Mouse (Mus musculus) NIH3T3 (cell line): ENCODE results near the gene N4bp2.

Experiments
- DNase-seq: peaks from one replicate; pipeline ENCODE4 v3.0.0-alpha.2; 2012; ENCODE audit warnings: low read depth

N4bp2 gene

DNA sequence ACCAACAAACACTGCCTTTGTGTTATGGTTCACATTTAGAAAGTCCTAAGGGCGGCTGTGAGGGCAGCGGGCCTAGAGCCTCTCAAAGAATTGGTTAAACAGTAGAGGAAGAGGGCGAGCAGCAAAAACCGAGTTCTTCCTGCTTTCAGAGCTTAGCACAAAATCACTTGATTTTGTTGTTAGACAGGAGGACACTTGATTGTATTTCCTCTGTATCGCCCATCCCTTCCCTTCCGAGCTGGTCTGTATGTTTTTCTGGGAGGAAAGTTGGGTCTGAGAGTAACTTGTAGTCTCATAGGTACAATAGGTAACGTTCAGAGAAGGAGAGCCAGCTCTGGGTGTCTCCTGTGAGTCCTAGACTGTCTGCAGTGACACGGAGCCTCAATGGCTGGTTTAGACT, 63.8 kb downstream of the N4bp2 start:
- no peak for DNase-seq

DNA sequence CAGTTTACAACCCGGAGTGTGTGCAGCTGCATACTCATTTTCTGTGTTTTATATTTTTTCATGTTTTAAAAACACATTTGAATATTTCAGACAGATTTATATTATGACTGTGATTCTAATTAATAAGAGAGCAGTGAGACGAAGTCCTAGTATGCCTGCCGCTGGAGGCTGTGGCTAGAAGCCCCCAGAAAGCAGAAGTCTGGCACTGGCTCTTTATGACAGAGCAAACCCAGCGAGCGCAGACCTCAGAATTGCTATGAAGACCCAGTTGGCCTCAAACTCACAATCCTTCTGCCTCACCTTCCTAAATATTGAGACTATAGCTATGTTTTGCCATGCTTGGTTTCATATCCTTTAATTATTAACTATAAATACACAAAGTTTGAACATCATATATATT, 64.9 kb downstream of the N4bp2 start:
- no peak for DNase-seq

- no peak for DNase-seq
Observed at GRCm38 (mm10) chr5:65829059-65829458, 65.7 kb downstream of the N4bp2 start.

DNA sequence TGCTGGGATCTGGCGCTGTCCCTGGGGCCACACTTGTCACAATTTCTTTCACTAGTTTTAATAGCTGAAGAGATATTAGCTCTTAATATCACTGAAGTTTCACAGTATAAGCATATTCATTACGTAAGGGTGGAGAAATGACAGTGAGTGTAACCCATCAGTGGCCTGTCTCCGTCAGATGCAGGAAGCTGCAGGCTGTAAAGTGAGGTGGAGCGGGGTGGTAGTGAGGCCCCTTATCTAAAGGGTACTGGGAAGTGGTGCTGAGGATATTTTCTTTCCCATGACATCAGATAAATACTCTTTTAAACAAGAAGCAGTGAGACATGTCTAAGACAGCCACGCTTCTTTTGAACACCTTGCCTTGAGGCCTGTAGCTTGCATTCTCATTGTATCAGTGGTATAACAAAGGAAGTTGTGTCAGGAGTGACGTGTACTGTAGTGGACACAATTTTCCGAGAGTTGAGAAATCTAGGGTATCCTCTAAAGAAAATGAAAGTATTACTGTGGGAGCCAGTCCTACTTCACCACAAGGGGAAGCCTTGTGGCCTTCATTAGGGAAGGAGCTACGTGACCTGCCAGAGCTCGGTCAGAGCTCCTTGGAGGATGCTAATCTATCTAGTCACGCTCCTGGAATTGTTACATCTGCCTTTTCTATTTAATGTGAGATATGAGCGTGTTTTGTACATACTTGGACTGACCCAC, 68.7 kb downstream of the N4bp2 start:
- DNase-seq: no peak

DNA sequence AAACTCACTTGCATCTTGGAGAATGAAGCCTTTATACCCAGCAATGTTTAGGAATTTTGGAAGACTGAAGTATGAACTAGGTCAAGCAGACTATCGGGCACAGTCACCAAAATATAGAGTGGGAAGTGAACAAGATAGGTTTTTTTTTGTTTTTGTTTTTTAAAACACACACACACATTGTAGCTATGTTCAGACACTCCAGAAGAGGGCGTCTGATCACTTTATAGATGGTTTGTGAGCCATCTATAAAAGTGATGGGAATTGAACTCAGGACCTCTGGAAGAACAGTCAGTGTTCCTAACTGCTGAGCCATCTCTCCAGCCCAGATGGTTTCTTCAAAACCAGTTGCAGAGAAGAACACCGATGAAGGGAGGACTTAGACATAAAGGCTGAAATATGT, 69.8 kb downstream of the N4bp2 start:
- DNase-seq: no peak

DNA sequence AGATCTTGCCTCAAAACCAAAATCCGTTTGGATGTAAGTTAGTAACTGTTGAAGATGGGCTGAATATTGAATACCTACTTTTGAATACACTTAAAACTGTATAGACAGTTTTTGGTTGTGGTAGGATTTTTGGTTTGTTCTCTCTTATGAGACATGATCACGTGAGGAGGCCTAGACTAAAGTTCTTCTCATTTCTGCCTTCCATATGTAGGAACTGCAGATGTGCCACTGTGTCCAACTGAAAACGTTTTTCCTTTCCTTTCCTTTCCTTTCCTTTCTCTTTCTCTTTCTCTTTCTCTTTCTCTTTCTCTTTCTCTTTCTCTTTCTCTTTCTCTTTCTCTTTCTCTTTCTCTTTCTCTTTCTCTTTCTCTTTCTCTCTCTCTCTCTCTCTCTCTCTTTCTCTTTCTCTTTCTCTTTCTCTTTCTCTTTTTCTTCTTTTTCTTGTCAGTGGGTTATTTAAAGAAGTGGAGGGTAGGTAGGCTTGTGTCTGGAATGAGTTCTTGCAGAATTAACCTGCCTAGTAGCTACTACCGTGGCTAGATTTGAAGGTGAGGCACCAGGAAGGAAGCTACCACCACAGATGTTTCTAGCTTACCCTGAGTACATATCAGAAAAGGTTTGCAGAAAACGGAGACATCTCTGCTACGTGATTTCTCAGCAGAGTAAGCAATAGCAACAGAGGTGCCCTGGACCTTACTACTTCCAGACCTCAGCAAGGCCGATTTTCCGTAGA, 70.6 kb downstream of the N4bp2 start:
- DNase-seq: no peak

- DNase-seq: peak; percentile 39
Observed at GRCm38 (mm10) chr5:65838053-65838452, 74.7 kb downstream of the N4bp2 start.

- no peak for DNase-seq
Observed at GRCm38 (mm10) chr5:65842947-65843346, 79.6 kb downstream of the N4bp2 start.

GRCm38 (mm10) chr5:65846534-65846933, 83.2 kb downstream of the N4bp2 start:
- DNase-seq: no peak

DNA sequence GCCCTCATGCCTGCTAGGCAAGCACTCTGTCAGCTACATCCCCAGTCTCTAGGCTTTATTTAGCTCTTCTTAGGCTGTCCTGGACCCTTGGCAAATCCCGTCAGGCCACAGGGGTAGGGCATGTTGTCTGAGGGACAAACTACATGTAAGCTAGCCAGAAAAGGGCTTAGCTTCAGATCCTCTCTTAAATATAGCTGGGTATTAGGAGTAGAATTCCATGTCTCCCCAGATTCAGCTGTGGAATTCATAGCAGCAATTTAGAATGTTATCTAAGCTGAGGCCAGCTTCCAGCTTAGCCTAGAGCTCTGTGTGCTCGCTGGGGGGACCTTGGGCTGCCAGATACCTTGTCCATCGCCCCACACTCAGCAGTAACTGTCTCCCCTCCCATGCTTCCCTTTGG, 83.6 kb downstream of the N4bp2 start:
- DNase-seq: no peak

- DNase-seq: no peak
Observed at GRCm38 (mm10) chr5:65847656-65848055, 84.3 kb downstream of the N4bp2 start.

- DNase-seq: no peak
Observed at GRCm38 (mm10) chr5:65850765-65851164, 87.4 kb downstream of the N4bp2 start.

DNA sequence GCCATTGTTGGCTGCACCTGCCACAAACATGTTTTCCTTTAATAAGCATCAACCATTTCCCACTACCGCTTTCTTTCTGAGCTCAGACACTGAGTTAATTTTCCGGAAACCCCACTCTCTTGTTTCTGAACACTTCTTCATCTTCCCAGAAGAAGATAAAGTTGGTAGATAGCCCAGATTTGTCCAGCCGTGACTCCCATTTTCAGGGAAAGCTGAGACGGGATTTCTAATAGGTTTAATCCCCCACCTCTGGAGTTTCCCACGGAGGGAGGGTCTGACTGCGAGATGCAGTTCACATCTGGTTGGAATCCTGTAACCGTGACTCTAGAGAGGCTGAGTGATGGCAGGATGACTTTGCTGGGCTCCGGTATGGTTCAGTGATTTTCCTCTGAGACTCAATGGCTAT, 91.5 kb downstream of the N4bp2 start:
- no peak for DNase-seq

DNA sequence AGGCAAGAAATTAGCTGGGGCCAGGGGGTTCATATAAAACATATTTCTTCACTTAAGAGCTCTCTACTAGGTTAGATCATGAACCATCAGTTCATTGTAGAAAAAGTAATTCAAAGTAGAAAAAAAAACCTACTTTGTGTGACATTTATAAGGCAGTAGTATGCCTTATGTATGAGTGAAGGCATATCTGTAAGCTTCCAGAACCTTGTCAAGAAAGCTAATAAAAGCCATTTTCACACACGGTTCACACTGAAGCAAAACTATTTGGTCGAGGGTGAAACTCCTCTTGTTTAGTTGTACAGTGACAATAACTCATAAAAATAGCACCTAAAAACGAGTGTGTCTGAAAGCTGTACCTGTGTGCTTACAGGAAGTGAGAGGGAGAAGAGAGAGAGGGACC, 92.2 kb downstream of the N4bp2 start:
- DNase-seq: no peak

GRCm38 (mm10) chr5:65856591-65857411, 93.5 kb downstream of the N4bp2 start:
- DNase-seq: no peak

DNA sequence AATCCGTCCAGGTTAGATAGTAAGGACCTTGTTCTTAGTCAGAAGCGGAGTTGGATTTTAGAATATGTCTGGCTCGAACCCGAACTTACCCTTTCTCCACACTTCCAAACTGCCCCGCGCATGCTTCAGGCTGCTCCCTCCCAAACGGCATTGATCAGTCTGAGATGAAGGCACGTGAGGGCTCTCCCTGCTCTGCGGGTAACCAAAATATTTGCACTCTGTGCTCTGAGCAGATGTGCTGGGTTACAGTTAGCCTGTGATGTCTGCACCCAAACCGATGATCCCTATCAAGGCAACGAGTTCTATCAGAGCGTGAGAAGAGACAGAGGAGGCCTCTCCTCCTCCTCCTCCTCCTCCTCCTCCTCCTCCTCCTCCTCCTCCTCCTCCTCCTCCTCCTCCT, 94.6 kb downstream of the N4bp2 start:
- no peak for DNase-seq

- no peak for DNase-seq
Observed at GRCm38 (mm10) chr5:65858355-65858754, 95.0 kb downstream of the N4bp2 start.

DNA sequence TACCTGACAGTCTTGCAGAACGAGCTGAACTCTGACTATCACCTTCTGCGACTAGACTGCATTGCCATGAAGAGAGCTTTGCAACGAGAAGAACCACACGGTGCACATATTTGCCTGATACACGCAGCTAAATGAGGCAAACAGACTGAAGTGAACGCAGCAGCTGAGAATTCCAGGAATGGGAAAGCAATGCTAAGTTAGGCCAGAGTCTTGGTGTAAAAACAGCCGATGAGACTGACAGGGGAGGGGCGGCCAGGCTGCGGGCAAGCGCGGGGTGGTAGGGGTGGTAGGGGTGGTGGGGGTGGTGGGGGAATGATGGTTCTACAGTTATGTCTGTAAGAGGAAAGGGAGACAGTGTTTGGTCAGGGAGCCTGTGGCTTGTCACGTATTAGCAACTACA, 95.6 kb downstream of the N4bp2 start:
- peak; percentile 7 for DNase-seq

- DNase-seq: no peak
Observed at GRCm38 (mm10) chr5:65859396-65859795, 96.1 kb downstream of the N4bp2 start.

GRCm38 (mm10) chr5:65860281-65861000, 97.1 kb downstream of the N4bp2 start:
- no peak for DNase-seq

- DNase-seq: no peak
Observed at GRCm38 (mm10) chr5:65861154-65861944, 98.0 kb downstream of the N4bp2 start, which contains the start of gene Rhoh. Gene Rhoh (plus strand): TSS chr5:65861213.
